Mouse (Mus musculus) forebrain, embryonic 14.5 days (tissue): ENCODE data around the gene Dnah8. TPM values are rescaled to one million over a fixed set of nuclear protein-coding genes. Genes with fewer than 3 reads are reported as not detected.

Experiments used
- ATAC-seq: fragments of 200-750 bp; cut with Nextera tagmentation; 2 replicates; pipeline ENCODE4 v1.8.0; 2017; ENCODE audit warnings: mild to moderate bottlenecking, moderate library complexity
- DNase-seq: peaks from one replicate; pipeline ENCODE4 v3.0.0-alpha.2; 2015; ENCODE audit warnings: low spot score
- H3K27ac ChIP-seq: fragments of 300-500 bp; sonication (generic); 2 replicates; pipeline ENCODE4 v1.5.1; 2014; ENCODE audit warnings: low read depth, mild to moderate bottlenecking, control low read depth, low read length, moderate library complexity
- H3K27me3 ChIP-seq: fragments of 300-500 bp; sonication (generic); replicated peaks from 2 replicates; pipeline ENCODE4 v1.6.1; 2014; ENCODE audit warnings: low read length, control low read depth, mixed read lengths; ENCODE audit not compliant: control insufficient read depth, insufficient read depth
- H3K36me3 ChIP-seq: fragments of 300-500 bp; sonication (generic); 2 replicates; pipeline ENCODE4 v1.6.1; 2014; ENCODE audit warnings: low read length, control low read depth; ENCODE audit not compliant: control insufficient read depth, insufficient read depth
- H3K4me1 ChIP-seq: fragments of 300-500 bp; sonication (generic); 2 replicates; pipeline ENCODE4 v1.6.1; 2014; ENCODE audit warnings: antibody characterized with exemption, low read length, control low read depth; ENCODE audit not compliant: control insufficient read depth, insufficient read depth
- H3K4me2 ChIP-seq: fragments of 300-500 bp; sonication (generic); 2 replicates; pipeline ENCODE4 v1.6.1; 2014; ENCODE audit warnings: mild to moderate bottlenecking, control low read depth, low read length
- H3K4me3 ChIP-seq: fragments of 300-500 bp; sonication (generic); 2 replicates; pipeline ENCODE4 v1.5.1; 2014; ENCODE audit warnings: low read depth, low read length, control low read depth
- H3K9ac ChIP-seq: fragments of 300-500 bp; sonication (generic); 2 replicates; pipeline ENCODE4 v1.6.1; 2014; ENCODE audit warnings: mild to moderate bottlenecking, low read length, control low read depth, moderate library complexity
- H3K9me3 ChIP-seq: fragments of 300-500 bp; sonication (generic); replicated peaks from 2 replicates; pipeline ENCODE4 v1.6.1; 2016; ENCODE audit warnings: low read length, control low read depth, mixed read lengths; ENCODE audit not compliant: control insufficient read depth
- WGBS: fragments of 180-500 bp; shearing (Covaris S2); extraction: QIAGEN DNeasy Blood & Tissue Kit; methylation state at CpG from one replicate; pipeline ENCODE4 v1.1.7; 2014; 5-methylcytosine and 5-hydroxymethylcytosine counted together
- polyA plus RNA-seq: library from polyadenylated mRNA; unstranded; fragments of >200 nt; fragmentation: Nextera tagmentation; extraction: Ambion mirVana; gene quantifications from 2 replicates; pipeline ENCODE4 v1.2.1, GENCODE M21; 2014

Gene Dnah8
- polyA plus RNA-seq, 1 experiment from 2014 or later, result 1.9 TPM

DNA sequence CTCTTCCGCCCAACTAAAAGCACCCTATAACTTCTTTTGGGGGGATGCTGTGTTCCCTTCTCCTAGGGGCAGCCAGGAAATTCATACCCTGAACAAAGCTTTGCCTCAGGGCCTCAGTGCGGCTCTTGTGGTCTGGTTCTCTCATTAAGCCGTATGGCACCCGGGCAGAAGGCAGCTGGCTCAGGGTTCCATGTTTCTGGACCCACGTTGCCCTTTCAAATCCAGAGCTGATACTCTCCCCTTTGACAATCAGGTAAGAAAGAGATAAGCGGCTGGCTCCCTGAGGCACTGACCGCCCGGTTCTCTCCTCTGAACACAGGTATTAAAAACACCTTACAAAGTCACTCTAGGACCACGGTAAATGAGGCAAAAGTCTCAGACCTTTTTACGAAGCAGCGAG, 17.9 kb upstream of the Dnah8 start:
- ATAC-seq, result no peak
- no peak for DNase-seq
- 89% methylated on average over 11 of the region's 11 CpGs for WGBS

DNA sequence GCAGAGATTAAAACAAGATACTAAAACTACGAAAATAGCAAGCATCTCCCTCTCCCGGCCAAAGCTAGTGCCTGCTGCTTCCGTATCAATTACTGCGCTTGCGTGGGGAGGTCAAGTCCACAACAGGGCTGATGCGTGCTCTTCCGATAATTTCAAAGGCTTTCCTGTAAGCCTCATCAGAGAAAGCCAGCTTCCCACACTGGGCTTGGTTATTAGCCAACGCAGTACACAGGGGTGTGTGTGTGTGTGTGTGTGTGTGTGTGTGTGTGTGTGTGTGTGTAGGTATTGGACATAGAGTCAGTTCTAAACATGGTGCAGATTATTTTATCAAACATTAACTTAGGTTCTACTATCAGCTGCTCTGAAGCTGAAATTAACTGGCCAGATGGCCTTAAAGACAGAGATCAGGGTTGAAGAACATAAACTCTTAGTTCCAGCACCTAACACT, 17.5 kb upstream of the Dnah8 start:
- no peak overlapping the region for H3K27ac ChIP-seq
- no peak for DNase-seq
- WGBS, result 92% methylated on average over 8 of the region's 8 CpGs

More for the DNA sequence above, 17.9 kb upstream of the Dnah8 start:
- H3K9me3 ChIP-seq, result no peaks in the 10 kb centered on the region
- no peak overlapping the region for H3K4me3 ChIP-seq
- no peak overlapping the region for H3K4me2 ChIP-seq
- H3K27ac ChIP-seq, result no peak overlapping the region
- H3K36me3 ChIP-seq, result peaks cover 23% of the 10 kb centered on the region
- no peak overlapping the region for H3K9ac ChIP-seq
- H3K27me3 ChIP-seq, result no peaks in the 10 kb centered on the region
- peaks cover 15% of the 10 kb centered on the region for H3K4me1 ChIP-seq

DNA sequence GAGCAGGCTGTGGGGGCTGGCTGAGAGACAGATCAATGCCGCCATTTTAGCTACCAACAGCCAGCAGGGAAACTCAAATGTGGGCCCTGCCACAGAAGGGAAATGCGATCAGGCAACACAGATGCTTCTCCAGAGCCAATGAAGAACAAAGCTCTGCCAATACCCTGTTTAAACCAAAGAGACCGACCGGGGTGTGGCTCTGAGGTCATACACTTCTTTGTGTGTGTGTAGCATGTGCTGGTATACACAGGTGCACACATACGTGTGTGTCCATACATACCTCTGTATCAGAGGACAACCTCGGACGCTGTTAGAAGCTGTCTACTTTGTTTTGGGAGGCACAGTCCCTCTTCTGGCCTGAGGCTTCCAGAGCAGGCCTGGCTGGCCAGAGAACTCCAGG, 16.8 kb upstream of the Dnah8 start:
- Histone ChIP-seq H3K9me3 (no peaks in the 10 kb centered on the region), H3K4me3 (no peak overlapping the region), H3K9ac (no peak overlapping the region), H3K27me3 (no peaks in the 10 kb centered on the region), H3K4me2 (no peak overlapping the region), H3K4me1 (peaks cover 22% of the 10 kb centered on the region), H3K27ac (no peak overlapping the region), H3K36me3 (peaks cover 15% of the 10 kb centered on the region)
- DNase-seq (no peak), ATAC-seq (no peak)
- 84% methylated on average over 7 of the region's 7 CpGs for WGBS

More for the DNA sequence above, 17.5 kb upstream of the Dnah8 start:
- Histone ChIP-seq H3K4me2 (no peak overlapping the region), H3K27me3 (no peaks in the 10 kb centered on the region), H3K4me3 (no peak overlapping the region), H3K4me1 (peaks cover 19% of the 10 kb centered on the region), H3K9ac (no peak overlapping the region), H3K9me3 (no peaks in the 10 kb centered on the region), H3K36me3 (peaks cover 22% of the 10 kb centered on the region)
- ATAC-seq, result no peak

DNA sequence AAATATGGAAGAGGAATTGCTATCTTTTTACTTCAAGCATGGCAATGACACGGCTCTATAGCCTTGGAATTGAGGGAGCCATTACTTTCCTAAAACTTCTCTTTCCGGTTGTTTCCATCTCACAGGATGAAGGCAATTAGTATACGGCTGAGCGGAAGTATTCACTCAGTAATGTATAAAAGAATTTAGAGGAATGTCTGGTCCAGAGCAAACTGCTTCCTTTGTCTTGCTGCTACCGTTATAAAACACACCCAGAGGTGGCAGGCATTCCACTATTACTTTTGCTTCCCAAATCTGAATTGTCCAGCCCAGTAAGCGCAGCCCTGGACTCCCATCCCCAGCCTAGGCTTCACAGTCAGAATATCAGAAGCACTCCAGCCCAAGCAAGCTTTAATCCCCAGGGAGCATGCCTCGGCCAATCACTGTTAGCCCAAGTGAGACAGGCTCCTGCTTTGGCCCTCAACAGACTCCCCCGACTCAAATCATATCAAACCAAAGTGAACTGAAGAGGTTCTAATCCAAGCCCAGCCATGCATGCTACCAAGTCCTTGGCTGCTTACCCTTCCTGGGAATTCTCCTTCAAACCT, 16.2 kb upstream of the Dnah8 start:
- DNase-seq (peak; percentile 18), ATAC-seq (no peak)
- H3K27me3 ChIP-seq, result no peaks in the 10 kb centered on the region
- 23% methylated on average over 8 of the region's 8 CpGs for WGBS
- peaks cover 8% of the 10 kb centered on the region; the same call in 1 of the 2 replicates for H3K36me3 ChIP-seq
- H3K4me3 ChIP-seq, result no peak overlapping the region
- no peak overlapping the region for H3K4me2 ChIP-seq
- peaks cover 22% of the 10 kb centered on the region for H3K4me1 ChIP-seq
- 0 out of 2 replicates have a peak overlapping the region, but pooled peaks have one; percentile 24 for H3K27ac ChIP-seq
- no peak overlapping the region for H3K9ac ChIP-seq
- no peaks in the 10 kb centered on the region for H3K9me3 ChIP-seq

DNA sequence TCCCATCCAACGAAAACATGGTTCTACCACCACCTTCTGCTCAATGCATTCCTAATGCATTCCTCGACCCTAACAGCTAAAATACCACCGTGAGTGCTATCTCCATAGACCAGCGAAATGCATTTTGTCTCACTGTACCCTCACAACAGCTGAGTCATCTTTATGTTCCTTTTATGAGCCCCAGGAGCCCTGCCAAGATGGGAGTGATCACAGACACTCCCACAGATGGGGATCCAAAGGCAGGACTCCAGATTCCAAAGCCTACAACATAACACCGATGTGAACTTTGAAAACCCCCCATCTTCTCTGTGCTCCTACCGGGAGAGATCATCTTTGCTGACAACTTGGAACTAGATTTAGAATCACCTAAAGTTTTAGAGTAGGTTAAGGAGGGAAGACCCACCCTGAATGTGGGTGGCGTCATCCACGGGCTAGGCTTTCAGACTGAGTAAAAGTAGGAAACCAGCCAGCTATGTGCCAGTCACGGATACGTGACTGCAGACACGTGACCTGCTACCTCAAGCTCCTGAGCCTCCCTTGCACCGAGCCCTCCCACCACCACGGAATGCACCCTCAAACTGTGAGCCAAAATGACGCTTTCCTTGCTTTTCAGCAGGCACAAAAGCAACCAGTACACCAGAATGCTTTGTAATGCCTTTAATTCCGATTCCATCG, 14.7 kb upstream of the Dnah8 start:
- Histone ChIP-seq H3K4me3 (no peak overlapping the region), H3K4me1 (peaks cover 22% of the 10 kb centered on the region), H3K27ac (no peak overlapping the region), H3K4me2 (no peak overlapping the region), H3K9ac (no peak overlapping the region), H3K9me3 (no peaks in the 10 kb centered on the region), H3K27me3 (no peaks in the 10 kb centered on the region), H3K36me3 (no peaks in the 10 kb centered on the region)
- 78% methylated on average over 16 of the region's 16 CpGs for WGBS
- DNase-seq (peak; percentile 49), ATAC-seq (no peak)

DNA sequence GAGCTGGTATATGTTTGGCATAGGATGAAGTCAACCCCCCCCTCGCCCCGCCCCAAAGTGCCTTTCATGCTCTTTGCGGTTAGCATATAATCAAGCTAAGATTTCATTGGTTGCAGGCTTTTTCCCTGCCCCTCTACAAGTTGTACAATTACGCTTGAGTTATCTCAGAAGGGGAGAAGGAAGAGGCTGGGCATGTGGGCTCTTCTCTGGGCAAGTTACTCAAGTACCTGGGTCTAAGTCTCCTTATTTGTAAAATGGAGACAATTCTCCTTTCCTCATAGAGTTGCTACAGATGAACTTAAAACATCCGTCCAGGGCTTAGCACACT, 14.2 kb upstream of the Dnah8 start:
- Histone ChIP-seq H3K36me3 (no peaks in the 10 kb centered on the region), H3K4me2 (no peak overlapping the region), H3K27ac (no peak overlapping the region), H3K9me3 (no peaks in the 10 kb centered on the region), H3K9ac (no peak overlapping the region), H3K4me3 (no peak overlapping the region), H3K4me1 (peaks cover 22% of the 10 kb centered on the region), H3K27me3 (no peaks in the 10 kb centered on the region)
- DNase-seq, result no peak
- 95% methylated on average over 5 of the region's 5 CpGs for WGBS
- no peak for ATAC-seq

DNA sequence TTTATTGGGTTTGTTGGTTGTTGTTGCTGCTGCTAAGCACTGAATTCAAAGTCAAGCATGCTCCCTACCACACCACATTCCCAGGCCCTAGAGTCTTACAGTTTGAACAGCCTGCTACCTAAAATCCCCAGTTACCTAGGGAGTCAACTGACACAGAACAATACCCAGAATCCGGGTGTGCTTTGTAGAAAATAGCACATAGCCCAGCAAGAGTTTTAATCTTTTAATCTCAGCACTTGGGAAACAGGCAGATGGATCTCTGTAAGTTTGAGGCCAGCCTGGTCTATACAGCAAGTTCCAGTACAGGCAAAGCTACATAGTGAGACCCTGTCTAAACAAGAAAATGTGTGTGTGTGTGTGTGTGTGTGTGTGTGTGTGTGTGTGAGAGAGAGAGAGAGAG, 13.4 kb upstream of the Dnah8 start:
- Histone ChIP-seq H3K4me2 (no peak overlapping the region), H3K27me3 (no peaks in the 10 kb centered on the region), H3K36me3 (no peaks in the 10 kb centered on the region), H3K4me3 (no peak overlapping the region), H3K27ac (no peak overlapping the region), H3K4me1 (peaks cover 22% of the 10 kb centered on the region), H3K9me3 (no peaks in the 10 kb centered on the region), H3K9ac (no peak overlapping the region)
- ATAC-seq, result no peak
- 28% methylated on average over 1 of the region's 1 CpGs for WGBS
- DNase-seq, result no peak

DNA sequence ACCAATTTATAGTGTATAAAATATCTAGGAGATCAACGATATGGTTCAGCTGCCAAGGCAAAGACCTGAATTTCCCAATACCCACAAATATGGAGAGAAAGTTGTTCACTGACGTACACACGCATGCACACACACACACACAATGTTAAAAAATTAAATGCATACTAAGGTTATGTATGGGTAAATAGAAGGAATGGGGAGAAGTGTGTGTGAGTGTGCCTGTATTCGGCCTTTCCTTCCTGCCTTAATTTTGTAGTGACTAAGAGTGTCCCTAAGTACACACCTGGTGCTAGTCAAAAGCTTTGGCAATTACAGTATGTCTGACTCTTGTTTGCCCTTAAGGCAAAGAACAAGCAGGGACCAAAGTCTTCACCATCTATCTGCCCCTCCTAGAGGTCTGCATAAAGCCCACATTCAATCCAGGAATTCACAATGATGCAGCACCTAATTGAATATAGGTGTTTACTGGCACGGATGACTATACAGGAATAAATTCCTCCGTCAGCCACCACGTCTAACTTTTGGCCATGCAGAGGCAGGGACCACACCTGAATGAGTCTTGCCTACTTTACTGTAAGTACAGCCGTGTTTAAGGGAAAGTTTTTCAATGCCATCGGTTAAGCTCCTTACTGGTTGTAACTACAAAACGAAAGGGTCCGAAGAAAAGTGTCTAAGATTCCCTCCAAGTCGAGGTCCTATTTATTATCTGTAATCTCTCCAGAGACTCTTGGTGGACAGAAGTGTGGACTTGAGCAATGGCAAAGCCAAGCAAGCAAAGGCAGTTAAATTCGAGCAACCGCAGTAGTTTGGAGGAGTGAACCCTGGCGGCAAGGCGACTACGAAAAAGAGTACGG, 12.7 kb upstream of the Dnah8 start:
- DNase-seq, result no peak
- Histone ChIP-seq H3K4me3 (peak overlapping the region; percentile 65), H3K36me3 (no peaks in the 10 kb centered on the region), H3K4me2 (peak overlapping the region; percentile 70), H3K27ac (no peak overlapping the region), H3K9me3 (no peaks in the 10 kb centered on the region), H3K4me1 (peaks cover 22% of the 10 kb centered on the region), H3K9ac (peak overlapping the region; percentile 79), H3K27me3 (no peaks in the 10 kb centered on the region)
- WGBS, result 24% methylated on average over 18 of the region's 18 CpGs
- ATAC-seq, result no peak
